Mouse (Mus musculus) hindbrain, embryonic 16.5 days (tissue): ENCODE results near the gene 3110082J24Rik. TPM values are rescaled to one million over a fixed set of nuclear protein-coding genes. Genes with fewer than 3 reads are reported as not detected.
A peak's percentile ranks its signal among the peaks of the same experiment; 100 is the strongest.

Experiments
- ATAC-seq: fragments of 200-750 bp; cut with Nextera tagmentation; 2 replicates; pipeline ENCODE4 v1.8.0; 2017; ENCODE audit warnings: moderate TSS enrichment, moderate library complexity
- H3K27ac ChIP-seq: fragments of 300-500 bp; sonication (generic); 2 replicates; pipeline ENCODE4 v1.5.1; 2014; ENCODE audit warnings: low read depth, mild to moderate bottlenecking, control low read depth, low read length, moderate library complexity
- H3K27me3 ChIP-seq: fragments of 300-500 bp; sonication (generic); replicated peaks from 2 replicates; pipeline ENCODE4 v1.6.1; 2014; ENCODE audit warnings: low read length; ENCODE audit not compliant: control insufficient read depth, insufficient read depth
- H3K36me3 ChIP-seq: fragments of 300-500 bp; sonication (generic); 2 replicates; pipeline ENCODE4 v1.6.1; 2014; ENCODE audit warnings: mild to moderate bottlenecking, low read length, moderate library complexity, mixed read lengths; ENCODE audit not compliant: control insufficient read depth, insufficient read depth
- H3K4me1 ChIP-seq: fragments of 300-500 bp; sonication (generic); 2 replicates; pipeline ENCODE4 v1.6.1; 2014; ENCODE audit warnings: low read depth, low read length; ENCODE audit not compliant: control insufficient read depth, insufficient read depth
- H3K4me2 ChIP-seq: fragments of 300-500 bp; sonication (generic); 2 replicates; pipeline ENCODE4 v1.6.1; 2014; ENCODE audit warnings: mild to moderate bottlenecking, low read length, control low read depth, moderate library complexity
- H3K4me3 ChIP-seq: fragments of 300-500 bp; sonication (generic); 2 replicates; pipeline ENCODE4 v1.5.1; 2014; ENCODE audit warnings: mild to moderate bottlenecking, low read length, control low read depth, moderate library complexity
- H3K9ac ChIP-seq: fragments of 300-500 bp; sonication (generic); 2 replicates; pipeline ENCODE4 v1.6.1; 2014; ENCODE audit warnings: low read depth, mild to moderate bottlenecking, control low read depth, low read length, moderate library complexity
- H3K9me3 ChIP-seq: fragments of 300-500 bp; sonication (generic); 2 replicates; pipeline ENCODE4 v1.6.1; 2014; ENCODE audit warnings: mild to moderate bottlenecking, low read length, moderate library complexity; ENCODE audit not compliant: control insufficient read depth
- WGBS: fragments of 180-500 bp; shearing (Covaris S2); extraction: QIAGEN DNeasy Blood & Tissue Kit; methylation state at CpG from one replicate; pipeline ENCODE4 v1.1.7; 2014; 5-methylcytosine and 5-hydroxymethylcytosine counted together
- polyA plus RNA-seq: library from polyadenylated mRNA; unstranded; fragments of >200 nt; fragmentation: Nextera tagmentation; extraction: Ambion mirVana; gene quantifications from 2 replicates; pipeline ENCODE4 v1.2.1, GENCODE M21; 2015

The 3110082J24Rik gene
- polyA plus RNA-seq, 1 experiment from 2014 or later, result 4.6 TPM

- Histone ChIP-seq H3K9ac (no peak overlapping the region), H3K9me3 (no peaks in the 10 kb centered on the region), H3K4me1 (no peaks in the 10 kb centered on the region), H3K27me3 (no peaks in the 10 kb centered on the region), H3K36me3 (peaks cover 61% of the 10 kb centered on the region), H3K27ac (no peak overlapping the region; the same call in 1 of the 2 replicates), H3K4me2 (no peak overlapping the region), H3K4me3 (no peak overlapping the region)
- ATAC-seq, result no peak
- 40% methylated on average over 5 of the region's 5 CpGs for WGBS
Observed at GRCm38 (mm10) chr5:30125587-30125986, 19.7 kb upstream of the 3110082J24Rik start.

GRCm38 (mm10) chr5:30122481-30122880, 16.6 kb upstream of the 3110082J24Rik start:
- ATAC-seq, result no peak
- 87% methylated on average over 6 of the region's 6 CpGs for WGBS
- Histone ChIP-seq H3K4me1 (no peaks in the 10 kb centered on the region), H3K27me3 (no peaks in the 10 kb centered on the region), H3K9ac (no peak overlapping the region), H3K4me2 (no peak overlapping the region), H3K27ac (no peak overlapping the region), H3K4me3 (no peak overlapping the region), H3K9me3 (no peaks in the 10 kb centered on the region), H3K36me3 (peaks cover 71% of the 10 kb centered on the region)

- H3K36me3 ChIP-seq, result peaks cover 67% of the 10 kb centered on the region
- H3K27ac ChIP-seq, result no peak overlapping the region
- H3K9ac ChIP-seq, result no peak overlapping the region
- no peaks in the 10 kb centered on the region for H3K4me1 ChIP-seq
- no peaks in the 10 kb centered on the region for H3K27me3 ChIP-seq
- 91% methylated on average over 7 of the region's 7 CpGs for WGBS
- no peaks in the 10 kb centered on the region for H3K9me3 ChIP-seq
- no peak overlapping the region for H3K4me2 ChIP-seq
- no peak for ATAC-seq
- H3K4me3 ChIP-seq, result no peak overlapping the region
Observed at GRCm38 (mm10) chr5:30120106-30120505, 14.2 kb upstream of the 3110082J24Rik start.

- H3K27me3 ChIP-seq, result no peaks in the 10 kb centered on the region
- WGBS, result 76% methylated on average over 6 of the region's 6 CpGs
- H3K36me3 ChIP-seq, result peaks cover 59% of the 10 kb centered on the region
- H3K9me3 ChIP-seq, result no peaks in the 10 kb centered on the region
- no peak overlapping the region for H3K9ac ChIP-seq
- no peak overlapping the region for H3K4me3 ChIP-seq
- H3K4me2 ChIP-seq, result no peak overlapping the region
- H3K4me1 ChIP-seq, result peaks cover 7% of the 10 kb centered on the region
- no peak for ATAC-seq
- no peak overlapping the region for H3K27ac ChIP-seq
Observed at GRCm38 (mm10) chr5:30119163-30119562, 13.3 kb upstream of the 3110082J24Rik start.

- peaks cover 13% of the 10 kb centered on the region for H3K4me1 ChIP-seq
- 73% methylated on average over 1 of the region's 1 CpGs for WGBS
- no peak overlapping the region for H3K27ac ChIP-seq
- no peak overlapping the region for H3K4me2 ChIP-seq
- H3K4me3 ChIP-seq, result no peak overlapping the region
- no peak for ATAC-seq
- no peak overlapping the region for H3K9ac ChIP-seq
- no peaks in the 10 kb centered on the region for H3K27me3 ChIP-seq
- H3K9me3 ChIP-seq, result no peaks in the 10 kb centered on the region
- H3K36me3 ChIP-seq, result peaks cover 53% of the 10 kb centered on the region
Observed at GRCm38 (mm10) chr5:30118018-30118417, 12.1 kb upstream of the 3110082J24Rik start.

GRCm38 (mm10) chr5:30115718-30116117, 9.8 kb upstream of the 3110082J24Rik start:
- no peak overlapping the region for H3K4me2 ChIP-seq
- ATAC-seq, result no peak
- H3K27ac ChIP-seq, result no peak overlapping the region
- peaks cover 35% of the 10 kb centered on the region for H3K36me3 ChIP-seq
- no peak overlapping the region for H3K9ac ChIP-seq
- 50% methylated on average over 10 of the region's 10 CpGs for WGBS
- no peak overlapping the region for H3K4me3 ChIP-seq
- no peaks in the 10 kb centered on the region for H3K9me3 ChIP-seq
- H3K4me1 ChIP-seq, result peaks cover 23% of the 10 kb centered on the region
- H3K27me3 ChIP-seq, result peaks cover 8% of the 10 kb centered on the region

GRCm38 (mm10) chr5:30114761-30115140, 8.9 kb upstream of the 3110082J24Rik start:
- no peak; the same call in 1 of the 2 replicates for ATAC-seq
- WGBS, result 6% methylated on average over 28 of the region's 28 CpGs
- peaks cover 26% of the 10 kb centered on the region for H3K36me3 ChIP-seq
- peak overlapping the region; percentile 78 for H3K9ac ChIP-seq
- peak overlapping the region; percentile 60 for H3K4me3 ChIP-seq
- H3K4me2 ChIP-seq, result peak overlapping the region; percentile 81
- H3K4me1 ChIP-seq, result peaks cover 29% of the 10 kb centered on the region
- peaks cover 8% of the 10 kb centered on the region for H3K27me3 ChIP-seq
- H3K27ac ChIP-seq, result 0 out of 2 replicates have a peak overlapping the region, but pooled peaks have one; percentile 7
- H3K9me3 ChIP-seq, result no peaks in the 10 kb centered on the region

GRCm38 (mm10) chr5:30113881-30114760, 8.2 kb upstream of the 3110082J24Rik start:
- 4% methylated on average over 74 of the region's 103 CpGs for WGBS
- peak overlapping the region; percentile 75 for H3K27ac ChIP-seq
- peak; percentile 89 for ATAC-seq

GRCm38 (mm10) chr5:30112533-30113068, 6.7 kb upstream of the 3110082J24Rik start:
- Histone ChIP-seq H3K4me3 (no peak overlapping the region), H3K36me3 (peaks cover 10% of the 10 kb centered on the region), H3K27ac (no peak overlapping the region), H3K9me3 (no peaks in the 10 kb centered on the region), H3K9ac (no peak overlapping the region), H3K27me3 (peaks cover 8% of the 10 kb centered on the region), H3K4me1 (peaks cover 33% of the 10 kb centered on the region), H3K4me2 (no peak overlapping the region)
- WGBS, result 77% methylated on average over 3 of the region's 3 CpGs
- no peak for ATAC-seq

More at GRCm38 (mm10) chr5:30113881-30114760, 8.2 kb upstream of the 3110082J24Rik start:
- H3K27me3 ChIP-seq, result peaks cover 8% of the 10 kb centered on the region
- H3K36me3 ChIP-seq, result peaks cover 20% of the 10 kb centered on the region
- no peaks in the 10 kb centered on the region for H3K9me3 ChIP-seq
- H3K4me3 ChIP-seq, result peak overlapping the region; percentile 60
- peak overlapping the region; percentile 81 for H3K4me2 ChIP-seq
- H3K4me1 ChIP-seq, result peaks cover 29% of the 10 kb centered on the region
- H3K9ac ChIP-seq, result peak overlapping the region; percentile 78
